Mouse (Mus musculus): ENCODE data around the gene Agmo.

DNA sequence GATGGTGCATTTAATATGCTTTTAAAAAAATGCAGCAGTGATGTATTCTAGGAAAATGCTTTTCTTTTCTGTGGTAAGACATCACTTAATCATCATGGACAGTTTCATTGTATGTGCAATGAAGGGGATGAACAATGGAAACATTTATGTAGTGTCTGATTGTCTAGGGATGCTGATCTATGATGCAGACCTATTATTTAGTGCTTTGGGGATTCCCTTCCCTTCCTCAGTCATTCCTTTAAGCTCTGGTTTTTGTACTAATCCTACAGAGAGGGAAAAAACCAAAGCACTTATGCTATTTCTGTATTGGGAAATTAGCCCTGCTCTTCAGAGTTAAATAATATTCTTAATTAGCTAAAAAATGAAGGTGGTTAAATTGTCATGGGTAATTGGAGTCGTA lies 266.0 kb downstream of the Agmo start:
- TF ChIP-seq EP300 (IDR thresholded peaks at IDR 0.05; ENCODE audit: insufficient read depth, low read depth, low read length) (no peak), CTCF (IDR thresholded peaks at IDR 0.05; ENCODE audit: low read depth, low read length) (no peak)

All from ES-Bruce4 (cell line).